Comparison of ENCODE assay signal across 9 mouse cellular contexts in the genomic region with DNA sequence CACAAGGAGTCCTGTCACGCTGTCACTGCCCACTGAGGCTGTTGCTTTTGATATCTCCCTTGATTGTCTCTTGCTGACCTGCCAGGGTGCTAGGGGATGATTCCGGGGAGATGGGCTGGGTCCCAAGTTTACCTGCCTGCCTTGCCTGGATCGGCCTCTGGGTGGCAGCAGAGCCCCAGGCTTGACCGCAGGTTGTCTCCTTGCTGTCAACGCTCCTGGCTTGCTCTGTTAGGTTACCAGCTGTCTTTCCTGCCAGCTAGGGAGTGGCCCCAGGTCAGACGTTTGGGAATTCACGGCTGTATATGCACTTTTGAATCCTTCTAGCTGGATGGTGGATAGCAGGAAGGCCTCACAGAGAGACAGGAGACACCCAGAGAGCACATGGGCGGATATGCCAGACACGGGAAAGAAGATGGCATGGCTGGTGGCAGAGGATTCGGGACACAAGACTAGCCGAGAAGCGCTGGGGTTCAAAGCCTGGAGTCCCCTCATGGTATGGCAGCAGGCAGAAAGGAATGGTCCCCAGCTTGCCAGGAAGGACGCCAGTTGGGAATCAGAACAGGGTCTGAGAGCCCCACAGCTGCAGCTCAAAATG. TPM values are rescaled to one million over a fixed set of nuclear protein-coding genes. Genes with fewer than 3 reads are reported as not detected.
DNase-seq lines count a peak whose midpoint lies in the region; ATAC-seq and TF ChIP-seq lines count a peak whose summit lies in the region.
"Had no signal": no experiment of that assay in that cellular context is flagged by ENCODE, and none has a peak within 500 bp of the region (broad histone marks: within the 10 kb centered on the region; RNA-seq: fewer than 3 reads in every experiment).

No protein-coding gene starts in this region.

- no peak overlapping the region for H3K4me3 ChIP-seq in embryonic facial prominence, embryonic 11.5 days (ENCODE audit: low read depth, low read length)
- no peak overlapping the region for H3K4me3 ChIP-seq in left cerebral cortex, adult 2 months
- H3K4me3 ChIP-seq in small intestine, adult 2 months (ENCODE audit: low read depth, low read length), result no peak overlapping the region

- H3K27me3 ChIP-seq in embryonic facial prominence, embryonic 11.5 days (ENCODE audit: control insufficient read depth, insufficient read depth, low read length), result no peaks in the 10 kb centered on the region
- no peaks in the 10 kb centered on the region for H3K27me3 ChIP-seq in small intestine, adult 2 months (ENCODE audit: control insufficient read depth, insufficient read depth, low read length)

- H3K27ac ChIP-seq in embryonic facial prominence, embryonic 11.5 days (replicated peaks; ENCODE audit: low read depth, low read length), result no peak overlapping the region
- no peak overlapping the region for H3K27ac ChIP-seq in left cerebral cortex, adult 2 months
- no peak overlapping the region for H3K27ac ChIP-seq in small intestine, adult 2 months (ENCODE audit: insufficient read depth, low read depth, low read length)

- no peak overlapping the region for H3K9ac ChIP-seq in embryonic facial prominence, embryonic 11.5 days (replicated peaks; ENCODE audit: low read length)

- TF ChIP-seq CTCF in left cerebral cortex, adult 2 months (IDR thresholded peaks at IDR 0.05), result peak; percentile 93
- peak; percentile 87 for TF ChIP-seq CTCF in small intestine, adult 2 months (IDR thresholded peaks at IDR 0.05; ENCODE audit: extremely low read depth, insufficient read length, insufficient replicate concordance, low read depth, low read length)

- no peak overlapping the region for H3K4me2 ChIP-seq in embryonic facial prominence, embryonic 11.5 days (ENCODE audit: low read depth, low read length)

- ATAC-seq in CD4-positive, CD25-positive, alpha-beta regulatory T cell, adult 4 months, result no peak
- no peak for ATAC-seq in embryonic facial prominence, embryonic 11.5 days (replicated peaks; ENCODE audit: insufficient number of reproducible peaks, low FRiP score, low TSS enrichment, low read depth)
- peak; percentile 68 to 73 for ATAC-seq in hematopoietic stem cell, adult 5-6 weeks (replicated peaks in 1 of 2; ENCODE audit: insufficient read depth in 1 of 2, low FRiP score in 2 of 2, low TSS enrichment in 1 of 2, low read depth in 1 of 2, poor library complexity in 2 of 2, severe bottlenecking in 2 of 2)

- DNase-seq in CD4-positive, CD25-positive, alpha-beta regulatory T cell, adult 2 months (ENCODE audit: low read depth, low spot score), result peak; percentile 45
- DNase-seq in adrenal gland, postnatal 25 days, result peak; percentile 76
- DNase-seq in embryonic facial prominence, embryonic 11.5 days (ENCODE audit: low spot score), result peak; percentile 75
- DNase-seq in left cerebral cortex, adult 2 months (ENCODE audit: extremely low spot score in 1 of 2, low spot score in 2 of 2), result peak; percentile 70 to 78
- peak; percentile 74 for DNase-seq in mesoderm, embryonic 11.5 days (ENCODE audit: low read depth, low spot score)

- intact Hi-C loops in left cerebral cortex, adult 2 months (cut with DNase I), result loop anchor here (1.0 to 5.0 kb wide), 3 partner anchors 69 to 1174 kb away; no protein-coding TSS in a partner anchor

- TF ChIP-seq POLR2A in small intestine, adult 2 months (IDR thresholded peaks at IDR 0.05; ENCODE audit: low read depth, low read length), result no peak

- H3K9me3 ChIP-seq in embryonic facial prominence, embryonic 11.5 days (replicated peaks; ENCODE audit: control insufficient read depth, low read length), result no peaks in the 10 kb centered on the region

- H3K36me3 ChIP-seq in embryonic facial prominence, embryonic 11.5 days (replicated peaks; ENCODE audit: control insufficient read depth, insufficient read depth, low read depth, low read length), result no peaks in the 10 kb centered on the region
- H3K36me3 ChIP-seq in small intestine, adult 2 months (ENCODE audit: control insufficient read depth, insufficient read depth, low read length), result no peaks in the 10 kb centered on the region

- WGBS in embryonic facial prominence, embryonic 11.5 days, result 31% methylated on average over 13 of the region's 13 CpGs
- WGBS in small intestine, adult 2 months, result 31% methylated on average over 13 of the region's 13 CpGs

- H3K4me1 ChIP-seq in embryonic facial prominence, embryonic 11.5 days (ENCODE audit: control insufficient read depth, insufficient read depth, low read length), result no peaks in the 10 kb centered on the region
- H3K4me1 ChIP-seq in small intestine, adult 2 months (ENCODE audit: control insufficient read depth, insufficient read depth, insufficient read length, low read length), result no peaks in the 10 kb centered on the region

RNA-seq across cellular contexts. Expression of a gene that starts 10.5 kb away (rescaled TPM):
- not detected for polyA plus RNA-seq in CD4-positive, CD25-positive, alpha-beta regulatory T cell, adult 4 months (2017; shearing (Covaris generic))
- not detected in 2 replicates for total RNA-seq in adrenal gland, postnatal 25 days (2021)
- 0.70 and 0.84 TPM in 2 replicates for polyA plus RNA-seq in embryonic facial prominence, embryonic 11.5 days (2014; fragmentation: Nextera tagmentation; extraction: Ambion mirVana)
- not detected in 2 replicates for total RNA-seq in hematopoietic stem cell, adult 5-6 weeks (2017)
- under 1 TPM in 1 of 2 experiments, not detected in 1; 0.20 TPM for total RNA-seq in left cerebral cortex, adult 2 months (2021)
- 0.10 and 0.23 TPM in 2 replicates for polyA plus RNA-seq in small intestine, adult 2 months (2012; rRNA removed)
- total RNA-seq: left cerebral cortex, adult 8-10 months had no signal

RNA-seq across cellular contexts. Expression of a gene that starts 14.6 kb away (rescaled TPM):
- not detected for polyA plus RNA-seq in CD4-positive, CD25-positive, alpha-beta regulatory T cell, adult 4 months (2017; shearing (Covaris generic))
- total RNA-seq in adrenal gland, postnatal 25 days (2021), result not detected in 2 replicates
- polyA plus RNA-seq in embryonic facial prominence, embryonic 11.5 days (2014; fragmentation: Nextera tagmentation; extraction: Ambion mirVana), result 0.18 and 0.20 TPM in 2 replicates
- total RNA-seq in hematopoietic stem cell, adult 5-6 weeks (2017), result not detected in 2 replicates
- not detected for total RNA-seq in left cerebral cortex, adult 2 months (2021)
- polyA plus RNA-seq in small intestine, adult 2 months (2012; rRNA removed), result 0.18 and 0.53 TPM in 2 replicates
- total RNA-seq: left cerebral cortex, adult 8-10 months had no signal

RNA-seq across cellular contexts. Expression of a gene that starts 37.8 kb away (rescaled TPM):
- under 1 TPM in 1 of 2 experiments, not detected in 1; 0.32 TPM for polyA plus RNA-seq in CD4-positive, CD25-positive, alpha-beta regulatory T cell, adult 4 months (2017; shearing (Covaris generic))
- total RNA-seq in adrenal gland, postnatal 25 days (2021), result not detected in 2 replicates
- 2.7 and 3.8 TPM in 2 replicates for polyA plus RNA-seq in embryonic facial prominence, embryonic 11.5 days (2014; fragmentation: Nextera tagmentation; extraction: Ambion mirVana)
- total RNA-seq in hematopoietic stem cell, adult 5-6 weeks (2017), result 2.9 and 4.0 TPM in 2 replicates
- under 1 TPM in 1 of 2 experiments, not detected in 1; 0.21 TPM for total RNA-seq in left cerebral cortex, adult 2 months (2021)
- polyA plus RNA-seq in small intestine, adult 2 months (2012; rRNA removed), result 3.5 and 21.3 TPM in 2 replicates
- total RNA-seq: left cerebral cortex, adult 8-10 months had no signal

RNA-seq across cellular contexts. Expression of a gene that starts 54.6 kb away (rescaled TPM):
- polyA plus RNA-seq in CD4-positive, CD25-positive, alpha-beta regulatory T cell, adult 4 months (2017; shearing (Covaris generic)), result not detected
- 2.2 and 3.0 TPM in 2 replicates for total RNA-seq in adrenal gland, postnatal 25 days (2021)
- 13.1 and 13.4 TPM in 2 replicates for polyA plus RNA-seq in embryonic facial prominence, embryonic 11.5 days (2014; fragmentation: Nextera tagmentation; extraction: Ambion mirVana)
- total RNA-seq in hematopoietic stem cell, adult 5-6 weeks (2017), result not detected in 2 replicates
- 1 to 10 TPM; 4.1 to 4.5 TPM for total RNA-seq in left cerebral cortex, adult 2 months (2021)
- polyA plus RNA-seq in small intestine, adult 2 months (2012; rRNA removed), result 5.1 and 7.0 TPM in 2 replicates

Comparison
In these comparisons a context has a peak if more than half of its experiments do, and no peak if none do; other contexts are left out.
1. ATAC-seq: peak in hematopoietic stem cell, adult 5-6 weeks (2 of 2); none in CD4-positive, CD25-positive, alpha-beta regulatory T cell, adult 4 months (single experiment) and embryonic facial prominence, embryonic 11.5 days (single experiment).
2. Peak in every context shown above with its lines, with median percentiles within 50 percentile points of each other: DNase-seq.